Mouse (Mus musculus): ENCODE measurements around the gene Rbbp4. TPM values are rescaled to one million over a fixed set of nuclear protein-coding genes. Genes with fewer than 3 reads are reported as not detected.

Gene Rbbp4
- total RNA-seq, 1 experiment from 2014 or later = 122 TPM

DNA sequence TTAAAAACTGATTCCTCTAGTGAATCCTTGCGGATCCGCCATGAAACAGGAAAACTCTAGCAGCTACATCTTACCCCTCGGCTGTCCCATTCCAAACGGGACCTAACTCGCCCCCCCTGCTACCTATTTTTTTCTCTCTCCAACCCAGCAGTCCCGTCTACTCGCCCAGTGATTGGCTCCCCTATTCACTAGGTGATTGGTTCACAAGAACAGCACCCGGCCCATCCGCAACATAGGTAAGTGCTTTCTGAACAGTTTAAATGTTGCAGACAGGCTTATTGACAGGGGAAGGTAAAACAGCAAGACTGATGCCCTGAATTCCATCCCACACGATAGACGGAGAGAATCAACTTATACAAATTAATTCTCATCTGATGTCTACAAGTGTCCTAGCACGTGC is 18.0 kb upstream of the Rbbp4 start:
- DNase-seq = no peak

DNA sequence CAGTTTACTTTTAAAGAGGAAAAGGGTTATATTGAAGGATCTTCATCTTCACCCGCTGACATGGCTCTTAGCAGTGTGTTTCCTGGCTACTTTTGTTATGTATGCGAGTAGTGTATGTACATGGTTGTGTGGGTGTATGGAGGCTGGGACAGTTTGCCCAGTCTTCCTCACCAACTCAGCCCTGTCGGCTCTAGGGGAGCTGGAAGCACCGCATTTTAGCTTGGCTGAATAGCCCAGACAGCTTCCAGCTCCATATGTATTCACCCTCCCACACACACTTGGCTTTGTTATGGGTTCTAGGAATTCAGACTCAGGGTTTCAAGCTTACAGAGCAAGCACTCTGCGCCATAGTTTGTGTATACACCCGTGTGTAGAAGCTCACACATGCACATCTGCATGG is 15.9 kb upstream of the Rbbp4 start:
- no peak for DNase-seq

DNA sequence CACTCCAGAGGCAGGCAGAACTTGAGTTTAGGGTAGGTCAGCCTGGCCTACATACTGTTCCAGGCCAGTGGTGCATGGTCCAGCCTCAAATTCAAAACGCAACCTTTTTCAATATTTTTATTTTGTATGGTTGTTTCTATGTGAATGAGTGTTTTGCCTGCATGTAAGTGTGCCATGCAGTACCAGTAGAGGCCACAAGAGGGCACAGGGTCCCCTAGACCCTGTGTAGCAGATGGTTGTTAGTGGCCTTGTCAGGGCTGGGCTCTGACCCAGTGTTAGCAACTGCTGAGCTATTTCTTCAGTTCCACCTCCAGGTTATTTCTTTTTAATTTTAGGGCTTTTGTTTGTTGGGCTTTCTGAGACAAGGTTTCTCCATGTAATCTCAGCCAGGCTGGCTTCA is 15.5 kb upstream of the Rbbp4 start:
- DNase-seq = peak; percentile 87

DNA sequence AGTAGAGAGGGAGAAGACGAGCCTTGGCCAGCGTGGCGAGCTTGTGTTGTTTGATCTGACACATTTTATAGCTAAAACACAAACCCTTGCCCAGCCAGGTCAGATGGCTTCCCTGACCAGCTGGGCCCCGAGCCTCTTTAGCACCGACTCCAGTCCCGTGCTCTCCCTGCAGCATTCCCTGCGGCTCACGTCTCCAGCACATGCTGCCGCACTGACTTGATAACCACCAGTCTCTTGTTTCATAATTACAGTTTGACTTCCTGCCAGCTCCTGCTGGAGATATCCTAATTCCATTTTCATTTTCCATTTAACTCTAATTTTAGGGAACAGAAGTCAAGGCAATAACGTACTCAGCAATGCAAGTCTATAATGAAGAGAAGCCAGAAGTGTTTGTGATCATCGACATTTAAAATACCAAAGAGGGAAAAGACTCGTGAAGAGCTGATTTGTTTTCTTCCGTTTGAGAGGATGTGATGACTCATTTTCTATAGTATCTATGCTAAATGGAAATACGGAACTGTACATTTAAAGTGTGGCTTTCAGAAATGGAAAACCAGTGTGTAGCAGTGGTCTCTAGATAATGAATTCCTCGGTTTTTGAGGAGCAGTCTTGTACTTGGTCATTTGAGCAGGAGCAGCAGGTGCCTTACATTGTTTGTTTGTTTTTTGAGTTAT is 11.4 kb upstream of the Rbbp4 start:
- no peak for DNase-seq

DNA sequence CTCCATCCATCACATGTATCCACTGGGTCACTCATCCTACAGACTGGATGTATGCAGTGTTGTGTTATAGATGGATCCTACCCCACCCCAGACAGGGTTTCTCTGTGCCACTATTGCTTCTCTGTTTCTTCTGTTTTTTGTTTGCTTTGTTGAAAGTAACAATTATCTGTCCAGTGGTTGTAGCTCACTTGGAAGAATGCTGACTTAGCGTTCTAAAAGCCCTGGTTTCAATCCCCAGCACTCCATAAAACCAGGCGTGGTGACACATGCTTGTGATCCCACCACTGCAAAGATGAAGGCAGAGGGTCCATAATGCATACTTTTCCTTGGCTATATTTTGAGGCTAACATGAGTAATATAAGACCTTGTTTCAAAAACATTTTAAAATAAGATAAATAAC is 7.5 kb upstream of the Rbbp4 start:
- no peak for DNase-seq

DNA sequence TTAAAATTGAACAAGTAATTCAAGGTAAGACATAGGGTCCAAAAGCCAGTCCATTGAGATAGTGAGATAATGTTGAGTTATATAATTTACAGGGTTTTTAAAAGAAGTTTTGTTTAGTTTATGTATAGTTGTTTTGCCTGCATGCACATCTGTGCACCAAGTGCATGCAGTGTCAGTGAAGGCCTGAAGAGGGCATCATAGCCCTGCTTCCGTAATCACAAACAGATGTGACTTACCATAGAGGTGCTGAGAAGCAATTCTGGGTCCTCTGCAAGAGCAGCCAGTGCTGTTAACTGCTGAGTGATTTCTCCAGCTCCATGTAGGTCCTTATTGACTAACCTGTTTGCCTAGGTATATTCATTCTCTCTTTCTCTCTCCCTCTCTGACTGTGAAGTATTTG is 6.7 kb upstream of the Rbbp4 start:
- no peak for DNase-seq

DNA sequence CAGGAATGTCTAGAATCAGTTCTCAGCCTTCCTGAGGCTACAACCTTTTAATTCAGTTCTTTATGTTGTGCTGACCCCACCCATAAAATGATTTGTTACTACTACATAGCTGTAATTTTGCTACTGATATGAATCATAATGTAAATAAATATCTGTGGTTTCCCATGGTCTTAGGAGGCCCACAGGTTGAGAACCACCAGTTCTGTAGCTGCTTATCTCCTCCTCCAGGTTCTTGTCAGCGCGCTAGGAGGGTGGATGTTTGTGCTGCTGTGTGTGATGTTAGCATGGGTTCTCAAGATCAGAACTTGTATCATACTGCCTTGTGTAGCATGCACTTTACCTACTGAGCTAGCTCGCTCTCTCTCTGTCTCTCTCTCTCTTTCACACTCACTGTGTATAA is 4.6 kb upstream of the Rbbp4 start:
- DNase-seq = no peak

DNA sequence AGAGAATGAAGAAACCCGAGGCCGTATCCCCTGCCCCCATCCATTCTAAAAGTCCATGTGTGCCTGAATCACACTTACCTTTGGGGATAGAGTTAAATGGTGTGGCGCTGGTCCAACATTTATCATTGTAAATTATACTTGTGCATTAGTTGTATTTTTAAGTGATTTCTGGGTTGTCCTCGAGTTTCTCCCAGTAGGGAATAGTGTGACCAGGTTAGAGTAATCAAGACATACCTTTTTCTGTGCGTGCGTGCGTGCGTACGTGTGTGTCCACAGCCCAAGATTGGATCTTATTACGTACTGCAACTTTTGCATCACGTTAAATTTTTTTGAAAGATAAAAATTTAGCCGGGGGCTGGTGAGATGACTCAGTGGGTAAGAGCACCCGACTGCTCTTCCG is 1.1 kb upstream of the Rbbp4 start:
- no peak for DNase-seq

DNA sequence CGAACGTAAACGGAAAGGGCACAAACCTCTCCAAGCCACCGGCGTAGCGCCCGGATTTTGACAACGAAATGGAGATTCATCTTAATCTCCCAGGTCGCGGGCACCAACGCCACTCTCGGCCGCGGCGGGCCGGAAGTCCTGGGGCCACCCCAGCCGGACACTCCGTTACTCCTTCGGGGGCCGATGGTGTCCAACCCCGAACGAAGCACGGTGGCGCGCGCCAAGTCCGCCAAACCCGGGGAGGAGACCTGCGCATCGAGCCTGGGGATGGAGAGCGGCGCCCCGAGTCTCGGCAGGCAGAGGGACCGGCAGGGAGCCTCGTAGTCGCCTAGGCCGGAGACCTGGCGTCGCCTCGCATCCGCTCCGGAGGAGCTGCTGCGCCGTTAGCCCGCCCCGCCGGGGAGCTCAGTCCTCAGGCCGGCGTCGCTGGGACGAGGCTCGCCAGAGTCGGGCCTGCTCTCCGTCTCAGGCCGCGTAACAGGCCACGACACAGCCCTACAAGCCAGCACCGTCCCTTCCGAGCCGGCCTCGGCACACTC is 424 bp downstream of the Rbbp4 start:
- DNase-seq = peak; percentile 80

DNA sequence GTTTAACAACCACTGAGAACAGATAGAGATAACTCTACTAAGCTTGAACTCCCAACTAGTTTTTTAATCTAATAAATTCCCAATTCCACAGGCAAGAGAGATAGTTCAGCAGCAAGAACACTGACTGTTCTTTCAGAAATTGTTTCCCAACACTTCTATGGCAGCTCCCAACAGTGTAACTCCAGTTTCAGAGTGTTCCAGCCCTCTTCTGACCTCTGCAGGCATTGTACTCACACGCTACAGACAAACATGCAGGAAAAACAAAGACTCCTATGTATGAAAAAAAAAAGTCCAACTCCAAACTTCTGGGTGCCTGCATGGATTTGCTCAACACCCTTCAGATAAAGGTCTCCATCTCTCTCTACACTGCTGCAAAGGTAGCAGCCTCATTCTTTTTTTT is 2.3 kb downstream of the Rbbp4 start:
- no peak for DNase-seq

DNA sequence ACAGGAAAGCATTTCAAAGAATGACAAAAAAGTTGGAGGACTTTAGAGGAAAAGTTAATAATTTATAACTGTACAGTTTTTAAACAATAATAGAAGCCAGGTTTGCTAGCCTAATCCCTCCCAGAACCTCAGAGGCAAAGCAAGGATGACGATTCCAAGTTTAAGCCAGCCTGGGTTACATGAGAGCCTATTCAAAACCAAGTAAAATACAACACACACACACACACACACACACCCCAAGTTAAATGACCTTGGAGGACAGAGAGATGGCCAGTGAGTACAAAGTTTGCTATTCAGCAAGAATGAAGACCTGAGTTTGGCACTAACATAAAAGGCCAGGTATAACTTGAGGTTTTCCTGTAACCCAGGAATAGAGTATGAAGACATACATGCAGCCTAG is 9.0 kb downstream of the Rbbp4 start:
- DNase-seq = no peak

DNA sequence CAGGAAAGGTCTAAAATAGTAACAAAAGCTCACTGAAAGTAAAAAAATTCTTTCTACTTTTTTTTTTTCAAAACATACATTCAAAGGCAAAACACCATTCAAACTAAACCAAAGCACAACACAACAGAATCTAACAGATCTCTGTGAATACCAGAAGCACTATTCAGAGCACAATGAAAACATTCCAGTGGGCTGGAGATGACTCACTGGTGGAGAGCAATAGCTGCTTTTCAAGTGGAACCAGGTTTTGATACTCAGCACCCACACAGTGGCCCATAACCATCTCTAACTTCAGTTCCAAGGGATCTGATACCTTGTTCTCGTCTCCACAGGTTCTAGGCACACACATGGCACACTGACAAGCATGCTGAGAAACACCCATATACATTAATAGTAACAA is 10.4 kb downstream of the Rbbp4 start:
- no peak for DNase-seq

DNA sequence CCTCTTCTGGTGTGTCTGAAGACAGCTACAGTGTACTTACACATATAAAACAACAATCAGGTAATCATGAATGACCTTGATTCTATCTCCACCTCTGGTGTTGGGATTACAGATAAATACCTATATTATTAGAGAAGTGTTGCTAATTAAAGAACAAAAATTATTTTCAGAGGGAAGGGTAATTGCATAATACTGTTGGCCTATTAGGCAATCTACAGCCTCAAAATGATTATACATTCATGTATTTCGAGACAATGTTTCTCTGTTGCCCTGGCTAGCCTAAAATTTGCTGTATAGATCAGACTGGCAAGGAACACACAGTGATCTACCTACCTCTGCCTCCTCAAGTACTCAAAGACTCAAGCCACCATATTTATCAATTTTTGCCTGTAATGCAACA is 11.7 kb downstream of the Rbbp4 start:
- no peak for DNase-seq

DNA sequence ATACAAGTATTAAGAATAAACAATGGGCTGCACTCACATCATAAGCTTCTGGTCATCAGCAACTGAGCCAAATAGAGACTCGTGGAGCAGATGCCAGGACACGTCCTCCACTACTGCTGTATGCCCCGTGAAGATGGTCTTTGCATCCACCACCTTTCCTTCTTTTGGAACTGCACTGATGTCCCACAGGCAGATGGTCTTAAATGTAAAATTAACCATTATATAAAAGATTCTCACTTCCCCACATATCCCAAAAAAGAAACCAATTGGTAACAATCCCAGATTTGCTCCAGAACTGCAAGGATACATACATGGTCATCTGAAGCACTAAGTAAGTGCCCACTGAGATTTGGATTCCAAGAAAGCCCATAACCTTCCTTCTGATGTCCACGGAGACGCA is 13.1 kb downstream of the Rbbp4 start:
- DNase-seq = no peak

DNA sequence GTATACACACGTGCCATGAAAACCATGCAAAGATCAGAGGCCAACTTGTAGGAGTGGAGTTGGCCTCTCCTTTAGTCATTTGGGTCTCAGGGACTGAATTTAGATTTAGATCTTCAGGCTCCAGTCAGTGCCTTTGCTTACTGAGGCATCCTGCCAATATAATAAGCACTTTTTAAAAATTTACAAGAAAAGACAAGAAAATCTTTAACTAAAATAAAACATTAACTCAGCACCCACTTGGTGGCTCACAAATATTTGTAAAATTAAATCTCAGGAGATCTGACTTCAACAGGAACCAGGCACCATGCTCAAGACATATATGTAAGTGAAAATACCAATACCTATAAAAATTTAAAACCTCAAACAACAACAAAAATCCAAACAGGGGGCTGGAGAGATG is 14.3 kb downstream of the Rbbp4 start:
- no peak for DNase-seq

DNA sequence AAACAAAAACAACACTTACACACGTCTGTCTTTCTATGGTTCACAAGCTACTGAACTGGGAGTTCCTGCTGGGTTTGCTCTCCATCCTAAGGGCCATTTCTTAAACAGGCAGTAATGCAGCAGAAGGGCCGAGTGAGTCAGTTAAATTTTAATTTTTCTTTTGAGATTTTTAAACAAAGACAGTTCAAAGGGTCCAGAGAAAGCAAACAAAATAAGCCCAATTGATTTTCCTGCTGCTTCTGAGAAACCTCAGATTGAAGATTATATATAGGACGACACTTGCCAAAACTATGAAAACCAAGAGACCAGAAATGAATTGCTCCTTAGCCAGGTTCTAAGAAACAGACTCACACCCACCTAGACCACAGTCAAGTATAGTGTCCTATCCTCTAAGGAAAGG is 21.3 kb downstream of the Rbbp4 start:
- DNase-seq = no peak

DNA sequence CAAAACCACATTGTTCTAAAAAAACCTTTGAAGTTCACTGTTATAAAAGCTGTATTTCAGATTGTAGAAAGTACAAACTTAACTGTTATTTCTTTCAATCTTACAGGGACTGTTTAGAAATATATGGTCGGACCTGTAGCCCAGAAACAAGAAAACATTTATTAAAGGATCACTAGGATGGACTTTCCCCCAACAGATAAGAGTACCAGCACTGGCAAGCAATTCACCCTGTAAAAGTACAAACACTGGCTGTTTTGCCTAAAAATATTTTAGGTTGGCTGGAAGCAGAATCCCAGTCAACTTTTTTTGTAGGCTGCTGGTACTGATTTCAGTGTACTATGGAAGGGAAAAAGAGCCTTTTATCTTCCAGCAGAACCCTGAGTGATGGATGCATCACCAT is 27.2 kb downstream of the Rbbp4 start:
- no peak for DNase-seq

DNA sequence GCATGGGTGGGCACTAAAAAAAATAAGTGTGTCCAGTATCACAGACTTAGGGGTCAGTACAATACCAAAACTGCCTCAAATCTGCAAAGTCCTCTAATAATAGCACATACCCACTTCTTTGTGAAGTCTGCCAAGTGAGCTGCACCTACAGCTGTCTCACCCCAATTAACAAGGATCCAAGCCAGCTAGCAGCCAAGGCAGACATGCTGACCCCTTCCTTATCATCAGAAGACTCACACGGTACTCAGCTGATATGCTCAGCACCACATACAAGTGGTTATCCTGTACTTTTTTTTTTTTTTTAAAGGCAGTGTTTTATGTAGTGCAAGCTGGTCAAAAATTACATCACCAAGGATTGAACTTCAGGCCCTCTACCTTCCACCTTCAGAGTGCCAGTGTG is 30.9 kb downstream of the Rbbp4 start:
- no peak for DNase-seq

DNA sequence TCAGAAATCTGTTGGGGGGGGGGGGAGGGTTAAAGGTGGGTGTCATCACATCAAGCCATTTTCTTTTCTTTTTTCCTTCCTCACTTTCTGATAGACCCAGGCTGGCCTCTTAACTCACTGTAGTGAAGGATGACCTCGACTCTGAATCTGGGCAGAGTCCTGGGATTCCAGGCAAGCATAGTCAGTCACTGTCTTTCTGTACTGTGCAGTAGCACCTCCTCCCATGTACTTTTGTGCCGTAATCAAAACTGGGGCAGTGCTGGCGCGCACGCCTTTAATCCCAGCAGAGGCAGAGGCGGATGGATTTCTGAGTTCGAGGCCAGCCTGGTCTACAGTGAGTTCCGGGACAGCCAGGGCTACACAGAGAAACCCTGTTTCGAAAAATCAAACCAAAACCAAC is 31.4 kb downstream of the Rbbp4 start:
- peak; percentile 72 for DNase-seq

DNA sequence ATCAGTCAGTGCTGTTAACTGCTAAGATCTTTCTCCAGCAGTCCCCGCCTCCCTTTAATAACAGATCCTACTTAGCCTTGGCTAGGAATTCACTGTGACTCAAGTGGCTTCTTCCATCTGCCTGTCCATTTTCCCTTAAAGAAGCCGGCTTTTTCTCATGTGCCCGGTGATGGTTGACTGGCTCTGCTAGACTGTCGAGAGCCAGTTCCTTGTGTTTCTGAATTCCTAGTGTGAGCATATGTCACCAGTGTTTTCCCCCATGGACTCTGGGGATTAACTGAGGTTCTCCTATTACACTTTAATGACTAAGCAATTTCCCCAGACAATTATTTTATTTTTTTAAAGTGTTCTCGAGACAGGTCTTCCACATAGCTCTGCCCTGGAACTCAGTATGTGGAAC is 31.8 kb downstream of the Rbbp4 start:
- peak; percentile 14 for DNase-seq

DNA sequence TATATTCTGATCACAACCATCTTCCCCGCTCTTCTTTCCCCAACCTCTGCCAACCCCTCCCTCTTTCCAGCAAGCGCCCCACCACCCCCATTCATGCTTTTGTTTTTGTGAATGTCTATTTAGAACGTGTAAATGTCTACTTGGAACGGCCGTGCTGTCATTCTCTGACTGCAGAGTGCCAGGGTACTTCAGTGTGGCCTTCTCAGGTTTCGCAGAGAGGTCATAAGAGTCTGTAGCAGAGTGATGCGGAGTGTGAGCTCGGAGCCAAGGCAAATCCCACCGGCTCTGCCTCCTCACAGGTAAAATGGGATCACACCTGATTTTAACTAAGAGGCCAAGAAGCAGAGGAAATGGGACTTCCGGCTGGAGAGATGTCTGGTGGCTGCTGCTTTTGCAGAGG is 36.0 kb downstream of the Rbbp4 start:
- DNase-seq = no peak

DNA sequence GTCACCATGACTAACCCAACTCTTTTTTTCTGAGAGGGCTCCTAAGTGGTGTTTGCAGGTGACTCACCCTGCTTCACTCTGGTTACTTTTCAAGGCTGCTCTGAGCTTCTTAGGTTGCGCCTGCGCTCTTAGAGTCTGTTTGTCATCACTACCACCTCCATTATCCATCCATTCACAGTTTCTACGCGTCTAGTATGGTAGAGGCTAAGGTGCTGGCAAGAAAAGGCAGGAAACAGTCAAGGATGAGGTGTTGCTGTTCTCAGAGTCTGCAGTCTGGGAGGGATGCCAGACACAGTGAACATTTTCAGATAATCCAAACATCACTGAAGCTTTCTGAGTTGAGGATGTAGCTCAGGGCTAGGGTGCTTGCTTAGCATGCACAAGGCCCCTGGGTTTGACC is 37.4 kb downstream of the Rbbp4 start:
- DNase-seq = peak; percentile 43

DNA sequence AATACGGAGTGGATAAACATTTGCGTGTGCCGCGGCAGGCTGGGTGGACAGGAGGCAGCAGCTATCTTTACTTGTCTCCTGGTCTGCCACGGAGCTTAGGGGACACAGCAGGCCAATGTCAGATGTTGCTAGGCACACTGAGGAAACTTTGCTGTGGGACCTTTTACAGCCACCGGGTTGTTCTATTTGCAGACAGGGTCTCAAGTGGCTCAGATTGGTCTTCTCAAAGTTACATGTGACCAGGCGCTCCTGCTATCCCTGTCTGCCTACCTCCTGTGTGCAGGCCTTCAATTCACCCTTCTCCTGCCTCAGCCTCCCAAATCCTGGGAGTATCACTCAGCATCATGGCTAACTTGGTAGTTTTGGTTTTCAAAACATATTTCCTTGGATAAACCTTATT is 39.1 kb downstream of the Rbbp4 start:
- no peak for DNase-seq

DNA sequence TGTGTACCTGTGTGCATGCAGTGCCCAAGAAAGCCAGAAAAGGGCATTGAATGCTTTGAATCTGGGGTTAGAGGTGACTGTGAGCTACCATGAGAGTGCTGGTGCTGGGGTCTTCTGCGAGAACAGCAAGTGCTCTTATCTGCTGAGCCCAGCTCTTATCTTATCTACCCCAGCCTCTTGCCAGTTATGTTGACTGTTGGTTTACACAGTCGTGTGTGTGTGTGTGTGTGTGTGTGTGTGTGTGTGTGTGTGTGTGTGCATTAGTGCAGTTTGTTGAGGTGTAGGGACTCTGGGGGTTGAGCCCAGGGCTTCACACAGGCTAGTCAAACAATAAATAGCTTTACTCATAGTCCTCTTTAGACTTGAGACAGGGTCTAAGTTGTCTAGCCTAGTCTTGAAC is 40.0 kb downstream of the Rbbp4 start:
- DNase-seq = no peak

DNA sequence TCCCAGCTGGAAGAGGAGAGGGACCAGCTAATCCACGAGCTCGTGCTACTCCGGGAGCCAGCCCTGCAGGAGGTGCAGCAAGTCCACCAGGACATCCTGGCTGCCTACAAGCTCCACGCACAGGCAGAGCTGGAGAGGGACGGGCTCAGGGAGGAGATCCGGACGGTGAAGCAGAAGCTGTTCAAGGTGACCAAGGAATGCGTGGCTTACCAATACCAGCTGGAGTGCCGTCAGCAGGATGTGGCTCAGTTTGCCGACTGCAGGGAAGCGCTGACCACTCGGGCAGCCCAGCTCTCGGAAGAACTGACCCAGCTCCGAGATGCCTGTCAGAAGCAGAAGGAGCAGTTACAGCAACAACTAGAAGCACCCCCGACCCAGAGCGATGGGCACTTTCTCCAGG is 41.5 kb downstream of the Rbbp4 start:
- DNase-seq = no peak

Data from adrenal gland, postnatal 14 days (tissue).